Mouse (Mus musculus): ENCODE results near the gene C1qa.

Gene C1qa

DNA sequence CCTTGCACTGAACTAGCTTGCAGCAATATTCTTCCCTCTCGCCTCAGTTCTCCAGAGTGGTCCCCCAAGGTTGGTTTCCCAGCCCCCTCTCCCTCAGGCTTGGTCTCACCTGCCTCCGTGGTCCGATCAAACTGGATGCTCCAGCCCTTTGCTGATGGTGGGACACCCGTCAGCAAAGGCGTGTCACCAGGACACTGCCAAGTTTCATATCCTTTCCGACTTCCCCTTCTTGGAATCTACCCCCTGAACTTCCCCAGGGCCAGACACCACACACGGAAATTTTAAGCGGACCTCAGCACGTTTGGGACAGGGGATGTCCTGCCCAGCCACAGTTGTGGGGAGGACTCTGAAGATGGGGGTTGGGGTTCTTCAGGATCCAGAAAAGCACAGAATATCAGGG, at the start of gene C1qa:
Gene C1qa (minus strand): TSS at position 167 of the 400 bp plus-strand sequence.
- DNase-seq (ENCODE audit: low spot score) = no peak

DNA sequence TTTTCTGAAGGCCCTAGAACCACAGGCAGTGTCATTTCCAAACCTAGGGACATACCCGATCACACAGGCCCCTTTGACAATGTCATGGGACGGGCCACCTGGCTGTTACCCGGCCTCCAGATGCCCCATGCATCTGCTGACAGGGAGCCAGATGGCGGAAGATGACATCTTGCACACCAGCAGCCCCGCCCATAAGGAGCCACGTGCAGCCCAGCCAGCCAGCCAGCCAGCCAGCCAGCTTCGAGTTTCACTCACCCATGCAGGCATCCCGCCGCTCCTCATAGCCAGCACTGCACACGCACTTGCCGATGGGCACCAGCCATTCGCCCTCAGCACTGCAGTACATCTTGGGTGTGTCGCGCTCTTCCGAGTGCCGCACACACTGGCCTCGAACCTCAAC, 46.8 kb upstream of the C1qa start:
- DNase-seq (ENCODE audit: low spot score) = no peak

GRCm38 (mm10) chr4:136944558-136945350, 46.2 kb upstream of the C1qa start:
- no peak for DNase-seq (ENCODE audit: low spot score)

- DNase-seq (ENCODE audit: low spot score) = no peak
Observed at GRCm38 (mm10) chr4:136943175-136943574, 44.6 kb upstream of the C1qa start.

DNA sequence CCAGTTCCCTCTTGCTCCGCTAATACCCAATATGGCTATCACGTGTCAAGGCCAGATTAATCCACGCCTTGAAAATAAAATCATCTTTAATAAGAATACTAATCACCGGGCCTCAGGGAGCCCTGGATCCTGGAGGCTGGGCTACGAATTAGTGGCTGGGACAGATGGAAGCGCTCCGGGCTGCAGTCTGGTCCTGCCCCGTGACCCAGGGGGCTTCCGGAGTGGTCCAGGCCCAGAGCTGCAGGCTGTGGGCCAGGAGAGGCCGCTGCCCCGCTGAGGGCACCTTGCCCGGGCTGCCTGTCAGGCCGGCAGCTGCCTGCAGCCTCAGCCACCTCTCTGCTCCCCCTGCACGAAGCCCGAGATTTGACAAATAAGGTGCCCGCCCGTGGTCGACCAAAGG, 44.2 kb upstream of the C1qa start:
- peak; percentile 28 for DNase-seq (ENCODE audit: low spot score)

DNA sequence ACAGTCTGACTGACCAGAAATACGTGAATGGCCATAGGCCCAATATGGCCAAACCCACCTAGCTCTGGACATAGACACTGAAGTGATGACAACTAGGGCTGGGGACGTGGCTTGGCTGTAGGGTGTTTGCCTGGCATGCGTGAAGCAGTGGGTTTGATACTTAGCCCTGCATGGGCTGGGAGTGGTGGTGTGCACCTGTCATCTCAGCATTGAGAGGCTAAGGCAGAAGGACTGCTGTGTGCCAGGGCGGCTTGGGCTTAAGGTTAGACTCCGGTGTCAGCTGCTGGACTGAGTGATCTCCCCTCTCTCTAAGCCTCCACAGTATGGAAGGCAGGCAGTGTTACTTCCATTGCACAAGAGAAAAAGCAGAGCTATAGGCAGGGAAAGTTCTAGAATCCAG, 39.3 kb upstream of the C1qa start:
- DNase-seq (ENCODE audit: low spot score) = no peak

DNA sequence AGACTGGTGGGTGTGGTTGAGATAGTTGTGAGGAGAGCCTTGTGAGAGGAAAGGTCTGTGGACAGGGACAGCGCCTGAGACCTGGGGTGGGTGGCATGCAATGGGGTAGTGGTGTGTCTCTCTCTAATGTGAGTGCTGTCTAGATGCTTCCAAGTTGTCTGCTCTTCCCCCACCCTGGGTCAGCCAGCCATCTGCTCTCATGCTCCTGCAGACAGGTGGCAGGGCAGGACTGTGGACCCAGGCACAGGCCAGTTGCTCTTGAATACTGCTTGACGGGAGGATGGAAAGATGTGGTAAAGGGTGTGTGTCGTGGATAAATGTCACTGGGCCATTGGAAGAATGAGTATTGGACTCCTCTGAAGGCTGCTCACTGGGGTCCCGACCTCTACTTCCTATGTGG, 38.7 kb upstream of the C1qa start:
- DNase-seq (ENCODE audit: low spot score) = no peak

- DNase-seq (ENCODE audit: low spot score) = no peak
Observed at GRCm38 (mm10) chr4:136934746-136935613, 36.4 kb upstream of the C1qa start.

DNA sequence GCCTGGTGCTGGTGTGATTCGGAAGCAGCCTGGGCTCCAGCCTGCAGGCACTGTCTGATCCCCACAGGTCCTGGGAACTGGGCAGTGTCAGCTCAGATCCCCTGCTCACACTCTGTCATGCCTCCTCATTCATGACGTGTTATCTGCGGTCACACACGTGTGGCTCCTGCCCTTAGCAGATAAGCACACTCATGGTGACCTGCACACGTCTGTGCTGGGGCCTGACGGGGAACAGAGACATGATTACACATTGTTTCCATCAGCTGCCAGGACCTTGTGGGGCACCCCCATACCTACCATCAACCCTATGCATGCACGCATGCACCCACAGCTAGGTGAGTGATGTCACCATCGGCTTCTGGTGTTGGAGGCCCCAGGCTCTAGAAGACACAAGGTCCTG, 31.9 kb upstream of the C1qa start:
- DNase-seq (ENCODE audit: low spot score) = no peak

DNA sequence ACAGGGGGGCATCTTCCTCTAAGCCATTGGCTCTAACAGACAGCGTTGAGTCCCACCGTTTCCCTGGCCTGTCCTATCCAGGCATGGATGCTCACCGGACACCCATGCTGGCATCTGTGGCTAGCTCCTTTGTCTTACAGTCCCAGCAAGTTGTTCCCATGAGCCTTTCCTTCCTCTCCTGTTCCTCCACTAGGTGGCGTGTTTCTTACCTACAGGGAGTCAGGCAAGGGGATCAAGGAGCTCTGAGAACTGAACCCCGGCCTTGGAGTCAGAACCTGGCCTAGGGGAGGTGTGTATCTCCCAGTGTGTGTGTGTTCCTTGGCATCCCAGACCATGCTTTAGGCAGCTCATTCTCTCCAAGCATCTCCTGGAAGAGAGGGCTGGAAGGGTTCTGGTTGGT, 30.3 kb upstream of the C1qa start:
- DNase-seq (ENCODE audit: low spot score) = no peak

DNA sequence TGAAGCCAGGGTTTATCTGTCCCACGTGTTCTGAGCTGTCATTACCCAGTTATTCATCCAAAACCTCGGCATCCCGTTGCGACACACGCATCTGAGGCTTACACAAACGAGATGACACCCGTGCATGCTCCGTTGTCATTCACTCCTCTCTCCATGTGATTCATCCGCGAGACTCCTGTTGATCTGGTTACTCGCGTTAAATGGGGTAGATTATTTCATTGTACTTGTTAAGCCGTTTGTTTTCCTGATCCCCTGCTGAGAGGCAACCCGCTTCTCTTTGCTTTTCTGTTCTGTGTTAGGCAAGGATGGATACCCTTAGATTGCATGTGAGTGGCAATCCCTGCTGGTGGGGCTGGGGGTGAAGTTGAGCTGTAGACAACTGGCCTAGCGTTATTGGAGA, 27.2 kb upstream of the C1qa start:
- no peak for DNase-seq (ENCODE audit: low spot score)

GRCm38 (mm10) chr4:136924529-136924928, 25.9 kb upstream of the C1qa start:
- DNase-seq (ENCODE audit: low spot score) = peak; percentile 80

DNA sequence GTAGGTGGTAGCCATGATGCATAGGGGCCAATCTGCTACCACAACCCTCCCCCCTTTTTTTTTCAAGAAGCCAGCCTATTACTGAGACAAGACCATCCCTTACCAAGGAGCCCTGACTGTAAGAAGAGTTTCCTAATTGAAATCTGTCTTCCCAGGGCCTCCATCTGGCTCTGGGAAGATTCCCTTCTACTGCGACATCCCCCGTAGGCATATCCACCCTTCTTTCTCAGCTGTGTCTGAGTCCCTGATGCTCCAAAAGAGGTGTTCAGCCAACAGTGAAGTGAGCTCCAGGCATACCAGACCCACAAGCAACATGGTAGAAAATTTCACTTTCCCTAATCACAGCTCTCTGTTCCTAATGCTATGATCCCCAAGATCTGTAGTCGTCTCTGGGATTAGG, 20.9 kb upstream of the C1qa start:
- no peak for DNase-seq (ENCODE audit: low spot score)

GRCm38 (mm10) chr4:136918834-136919233, 20.2 kb upstream of the C1qa start:
- DNase-seq (ENCODE audit: low spot score) = no peak

DNA sequence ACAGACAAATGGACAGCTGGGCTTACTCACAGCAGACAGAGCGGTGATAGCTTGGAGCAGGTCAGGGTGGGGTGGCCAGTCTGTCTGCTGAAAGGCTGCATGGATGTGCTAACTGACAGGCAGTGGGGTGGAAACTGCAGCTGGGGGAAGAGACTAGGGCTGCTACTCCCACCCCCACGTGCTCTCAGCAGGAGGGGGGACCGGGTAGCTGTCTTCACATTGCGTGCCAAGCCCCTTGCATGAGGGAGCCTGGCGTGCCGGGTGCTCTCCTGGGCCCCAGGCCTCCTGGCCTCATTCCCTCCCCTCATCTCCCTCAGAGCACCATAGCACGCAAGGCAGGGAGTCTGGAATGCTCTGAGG, 18.5 kb upstream of the C1qa start:
- no peak for DNase-seq (ENCODE audit: low spot score)

- DNase-seq (ENCODE audit: low spot score) = no peak
Observed at GRCm38 (mm10) chr4:136916359-136917164, 18.0 kb upstream of the C1qa start.

- no peak for DNase-seq (ENCODE audit: low spot score)
Observed at GRCm38 (mm10) chr4:136912841-136913240, 14.2 kb upstream of the C1qa start.

GRCm38 (mm10) chr4:136911804-136912203, 13.2 kb upstream of the C1qa start:
- DNase-seq (ENCODE audit: low spot score) = no peak

DNA sequence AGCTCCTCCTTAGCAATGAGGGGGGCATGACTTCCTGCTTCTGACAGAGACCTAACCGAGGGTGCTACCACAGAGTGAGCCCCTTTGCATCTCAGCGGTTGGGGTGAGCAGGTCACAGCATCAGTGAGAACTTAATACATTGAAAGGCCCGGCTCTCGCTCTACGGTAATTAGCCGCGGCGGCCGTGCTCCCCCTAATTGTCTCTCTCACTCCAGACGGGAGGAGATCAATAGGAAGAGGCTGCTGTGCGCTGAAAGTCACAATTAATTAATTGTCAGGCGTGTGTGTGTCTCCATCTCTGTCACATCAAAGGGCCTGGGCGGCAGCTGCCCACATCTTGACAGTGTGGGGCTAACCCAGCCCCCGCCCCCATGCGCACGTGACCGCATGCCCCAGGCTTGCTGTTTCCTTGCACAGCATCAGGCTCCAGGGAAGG, 12.6 kb upstream of the C1qa start:
- DNase-seq (ENCODE audit: low spot score) = no peak

DNA sequence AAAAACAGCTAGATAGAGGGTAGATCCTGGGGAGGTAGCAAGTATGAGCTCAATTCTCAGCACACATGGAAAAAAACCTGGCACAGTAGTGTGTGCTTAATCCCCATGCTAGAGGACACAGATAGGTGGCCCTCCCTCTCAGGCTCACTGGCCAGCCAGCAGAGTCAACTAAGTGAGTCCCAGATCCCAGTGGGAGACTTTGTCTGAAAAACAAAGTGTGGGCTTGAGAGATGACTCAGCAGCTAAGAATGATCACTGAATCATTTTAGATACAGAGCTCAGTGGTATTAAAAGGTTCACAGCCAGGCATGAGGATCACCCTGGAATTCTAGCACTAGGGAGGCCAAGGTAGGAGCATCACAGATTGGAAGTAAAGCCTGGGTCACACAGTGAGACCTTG, 9.2 kb upstream of the C1qa start:
- DNase-seq (ENCODE audit: low spot score) = no peak

DNA sequence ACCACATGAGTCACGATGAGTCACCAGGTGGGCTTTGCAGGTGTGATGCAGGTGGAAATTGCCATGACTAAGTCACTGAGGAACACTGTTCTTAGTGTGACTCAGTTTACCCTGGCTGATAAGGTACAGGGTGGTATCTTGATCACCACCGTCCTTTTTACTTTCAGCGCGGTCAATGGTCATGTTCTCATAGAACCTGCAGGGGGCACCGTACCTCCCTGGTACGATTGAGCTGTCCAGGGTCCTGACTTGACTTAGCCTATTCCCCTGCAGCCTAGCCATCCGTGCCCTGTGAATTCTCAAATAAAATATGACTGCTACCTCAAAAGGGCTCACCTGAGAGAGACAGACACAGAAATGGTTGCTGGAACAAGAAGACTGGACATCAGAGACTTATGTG, 8.4 kb upstream of the C1qa start:
- DNase-seq (ENCODE audit: low spot score) = peak; percentile 29

DNA sequence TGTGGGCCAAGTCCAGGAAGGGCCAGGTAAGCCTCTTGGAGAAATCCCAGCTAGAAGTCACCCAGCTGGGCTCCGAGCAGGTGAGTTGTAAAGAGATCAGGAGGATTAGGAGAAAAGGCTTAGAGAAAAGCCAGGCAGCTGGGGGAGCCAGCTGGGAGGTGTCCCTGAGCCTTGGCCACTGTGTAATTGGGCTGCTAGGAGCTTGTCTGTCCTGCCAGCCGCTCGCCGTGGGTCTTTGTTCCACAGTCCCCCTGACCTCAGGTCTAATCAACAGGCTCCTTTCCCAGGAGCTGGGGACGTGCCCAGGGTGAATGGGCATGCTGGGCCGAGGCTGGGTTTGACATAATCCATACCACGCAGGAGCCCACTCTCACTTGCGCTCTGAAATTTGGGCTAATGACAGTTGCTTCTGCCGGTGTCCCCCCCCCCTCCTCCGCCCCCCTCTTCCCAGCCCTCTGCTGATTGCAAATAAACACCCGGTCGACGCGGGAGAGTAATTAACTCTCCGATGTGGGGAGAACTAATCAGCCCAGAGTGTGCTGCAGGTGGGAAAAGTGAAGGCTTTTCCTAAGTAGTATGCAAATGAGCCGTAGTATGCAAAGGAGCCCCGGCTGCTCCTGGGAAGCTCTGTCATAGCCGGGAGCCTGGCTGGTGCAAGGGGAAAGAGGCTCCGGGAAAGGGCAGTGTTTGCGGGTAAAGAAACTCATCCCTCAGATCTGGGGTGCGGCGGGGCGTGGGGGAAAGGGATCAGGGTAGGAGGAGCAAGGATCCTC, 6.3 kb upstream of the C1qa start:
- DNase-seq (ENCODE audit: low spot score) = no peak
